Mouse (Mus musculus) erythroid progenitor cell, adult 5-6 weeks (primary cell): ENCODE results near the gene Bend3. TPM values are rescaled to one million over a fixed set of nuclear protein-coding genes. Genes with fewer than 3 reads are reported as not detected.

Source experiments
- ATAC-seq: replicated peaks from 2 replicates; pipeline ENCODE4 v1.8.0; 2016; ENCODE audit warnings: moderate number of reproducible peaks, mild to moderate bottlenecking, moderate TSS enrichment, inconsistent platforms; ENCODE audit not compliant: poor library complexity, low FRiP score, severe bottlenecking
- total RNA-seq, 2 experiments: library from RNA; stranded (forward) in 1 of 2; stranded (reverse) in 1 of 2; fragments of 150-400 nt in 1 of 2; fragments of 186-747, 209-891 nt in 1 of 2; gene quantifications; 2 replicates each; pipeline versions ENCODE4 v1.2.3 to v1.2.4; 2015 to 2017; ENCODE audit warnings: low replicate concordance in 2 of 2

Gene Bend3
- total RNA-seq, 2 experiments from 2014 or later = 0.42 to 2.6 TPM

GRCm38 (mm10) chr10:43479436-43480157 lies 966 bp downstream of the Bend3 start:
- ATAC-seq = peak; percentile 95

- no peak for ATAC-seq
Measured at GRCm38 (mm10) chr10:43480227-43480849, 1.7 kb downstream of the Bend3 start.

GRCm38 (mm10) chr10:43481179-43481578 lies 2.5 kb downstream of the Bend3 start:
- no peak for ATAC-seq

GRCm38 (mm10) chr10:43482021-43482420 lies 3.4 kb downstream of the Bend3 start:
- no peak for ATAC-seq

- ATAC-seq = no peak
Measured at GRCm38 (mm10) chr10:43483426-43483995, 4.9 kb downstream of the Bend3 start.

- ATAC-seq = no peak
Measured at GRCm38 (mm10) chr10:43485751-43486268, 7.2 kb downstream of the Bend3 start.

- no peak for ATAC-seq
Measured at GRCm38 (mm10) chr10:43487441-43488010, 8.9 kb downstream of the Bend3 start.

GRCm38 (mm10) chr10:43488258-43488657 lies 9.6 kb downstream of the Bend3 start:
- ATAC-seq = no peak

GRCm38 (mm10) chr10:43489139-43489538 lies 10.5 kb downstream of the Bend3 start:
- no peak for ATAC-seq

- ATAC-seq = no peak
Measured at GRCm38 (mm10) chr10:43489550-43489949, 10.9 kb downstream of the Bend3 start.

GRCm38 (mm10) chr10:43490034-43490433 lies 11.4 kb downstream of the Bend3 start:
- no peak for ATAC-seq

- no peak for ATAC-seq
Measured at GRCm38 (mm10) chr10:43490846-43491245, 12.2 kb downstream of the Bend3 start.

- ATAC-seq = no peak
Measured at GRCm38 (mm10) chr10:43502599-43502998, 24.0 kb downstream of the Bend3 start.

GRCm38 (mm10) chr10:43504291-43504690 lies 25.7 kb downstream of the Bend3 start:
- no peak for ATAC-seq

- ATAC-seq = no peak
Measured at GRCm38 (mm10) chr10:43507051-43507450, 28.4 kb downstream of the Bend3 start.

- 0 out of 2 replicates have a peak, but pooled peaks have one; percentile 22 for ATAC-seq
Measured at GRCm38 (mm10) chr10:43509228-43509627, 30.6 kb downstream of the Bend3 start.

- no peak for ATAC-seq
Measured at GRCm38 (mm10) chr10:43512976-43513375, 34.3 kb downstream of the Bend3 start.

GRCm38 (mm10) chr10:43516992-43517660 lies 38.5 kb downstream of the Bend3 start:
- ATAC-seq = no peak

- ATAC-seq = no peak
Measured at GRCm38 (mm10) chr10:43517836-43518235, 39.2 kb downstream of the Bend3 start.

- no peak for ATAC-seq
Measured at GRCm38 (mm10) chr10:43518368-43518767, 39.7 kb downstream of the Bend3 start.
